Mouse (Mus musculus) G1E (cell line): ENCODE data around the gene Camta1.

ENCODE experiments used
- CTCF ChIP-seq: IDR thresholded peaks from 2 replicates; pipeline ENCODE4 v1.5.1; 2012; ENCODE audit warnings: low read depth, low read length, inconsistent platforms, mixed read lengths
- GATA2 ChIP-seq: IDR thresholded peaks from 2 replicates; pipeline ENCODE4 v1.6.1; 2012; ENCODE audit warnings: low read depth, low read length, inconsistent platforms, borderline replicate concordance

GRCm38 (mm10) chr4:150882632-150883031, 979.0 kb downstream of the Camta1 start:
- TF ChIP-seq GATA2: no peak
- TF ChIP-seq CTCF: no peak
